Mouse (Mus musculus): ENCODE measurements around the gene Lhfpl5.

- TF ChIP-seq EP300 (IDR thresholded peaks at IDR 0.05; ENCODE audit: insufficient read depth, low read depth, low read length): no peak
- no peak for TF ChIP-seq POLR2A (IDR thresholded peaks at IDR 0.05; ENCODE audit: insufficient read depth, low read depth, low read length)
- no peak for TF ChIP-seq CTCF (IDR thresholded peaks at IDR 0.05)
These were observed 5.0 kb downstream of the Lhfpl5 start for GRCm38 (mm10) chr17:28580396-28580795.

Data from heart, adult 2 months (tissue).